Mouse (Mus musculus) liver, embryonic 15.5 days (tissue): ENCODE results near the gene Rhot1. TPM values are rescaled to one million over a fixed set of nuclear protein-coding genes. Genes with fewer than 3 reads are reported as not detected.
A peak's percentile ranks its signal among the peaks of the same experiment; 100 is the strongest.
"Not testable (repeated sequence)": the region's sequence is repeated elsewhere in the genome, so short reads cannot be mapped to it uniquely, and the experiment has no call there.

Experiments used
- ATAC-seq: fragments of 200-750 bp; cut with Nextera tagmentation; 2 replicates; pipeline ENCODE4 v1.8.0; 2017; ENCODE audit warnings: moderate number of reproducible peaks, mild to moderate bottlenecking, moderate library complexity; ENCODE audit not compliant: insufficient read depth
- H3K27ac ChIP-seq: fragments of 300-500 bp; sonication (generic); replicated peaks from 2 replicates; pipeline ENCODE4 v1.5.1; 2015; ENCODE audit warnings: mild to moderate bottlenecking, inconsistent platforms
- H3K27me3 ChIP-seq: fragments of 300-500 bp; sonication (generic); 2 replicates; pipeline ENCODE4 v1.6.1; 2015; ENCODE audit warnings: mild to moderate bottlenecking, inconsistent platforms
- H3K36me3 ChIP-seq: fragments of 300-500 bp; sonication (generic); replicated peaks from 2 replicates; pipeline ENCODE4 v1.6.1; 2015; ENCODE audit warnings: moderate library complexity, mild to moderate bottlenecking, inconsistent platforms
- H3K4me1 ChIP-seq: fragments of 300-500 bp; sonication (generic); replicated peaks from 2 replicates; pipeline ENCODE4 v1.6.1; 2015; ENCODE audit warnings: inconsistent platforms
- H3K4me2 ChIP-seq: fragments of 300-500 bp; sonication (generic); 2 replicates; pipeline ENCODE4 v1.6.1; 2015; ENCODE audit warnings: moderate library complexity, mild to moderate bottlenecking, inconsistent platforms
- H3K4me3 ChIP-seq: fragments of 300-500 bp; sonication (generic); replicated peaks from 2 replicates; pipeline ENCODE4 v1.5.1; 2015; ENCODE audit warnings: mild to moderate bottlenecking, inconsistent platforms
- H3K9ac ChIP-seq: fragments of 300-500 bp; sonication (generic); 2 replicates; pipeline ENCODE4 v1.6.1; 2015; ENCODE audit warnings: moderate library complexity, mild to moderate bottlenecking, inconsistent platforms
- H3K9me3 ChIP-seq: fragments of 300-500 bp; sonication (generic); replicated peaks from 2 replicates; pipeline ENCODE4 v1.6.1; 2016; ENCODE audit warnings: inconsistent platforms
- WGBS: fragments of 180-500 bp; shearing (Covaris S2); methylation state at CpG from one replicate; pipeline ENCODE4 v1.1.7; 2015; ENCODE audit warnings: mixed read lengths; ENCODE audit not compliant: insufficient replicate concordance; 5-methylcytosine and 5-hydroxymethylcytosine counted together
- polyA plus RNA-seq: library from polyadenylated mRNA; unstranded; fragments of >200 nt; fragmentation: Nextera tagmentation; extraction: Ambion mirVana; gene quantifications from 2 replicates; pipeline ENCODE4 v1.2.1, GENCODE M21; 2015

Gene Rhot1
- polyA plus RNA-seq, 1 experiment from 2014 or later, result 21.5 TPM

- Histone ChIP-seq H3K4me3 (no peak overlapping the region), H3K36me3 (peaks cover 12% of the 10 kb centered on the region), H3K27ac (no peak overlapping the region), H3K9ac (no peak overlapping the region), H3K4me2 (no peak overlapping the region), H3K27me3 (no peaks in the 10 kb centered on the region), H3K4me1 (no peaks in the 10 kb centered on the region), H3K9me3 (no peaks in the 10 kb centered on the region; the same call in 1 of the 2 replicates)
- WGBS, result 60% methylated on average over 3 of the region's 3 CpGs
- peak; percentile 47 for ATAC-seq
Observed at GRCm38 (mm10) chr11:80199316-80199715, 9.5 kb upstream of the Rhot1 start.

GRCm38 (mm10) chr11:80199773-80200172, 9.0 kb upstream of the Rhot1 start:
- no peak overlapping the region for H3K9ac ChIP-seq
- no peaks in the 10 kb centered on the region for H3K27me3 ChIP-seq
- H3K4me3 ChIP-seq, result no peak overlapping the region
- WGBS, result 80% methylated on average over 2 of the region's 2 CpGs
- H3K9me3 ChIP-seq, result no peaks in the 10 kb centered on the region
- no peak for ATAC-seq
- no peak overlapping the region for H3K27ac ChIP-seq
- H3K4me2 ChIP-seq, result no peak overlapping the region
- no peaks in the 10 kb centered on the region for H3K4me1 ChIP-seq
- peaks cover 8% of the 10 kb centered on the region for H3K36me3 ChIP-seq

- H3K27ac ChIP-seq, result no peak overlapping the region
- 63% methylated on average over 1 of the region's 1 CpGs for WGBS
- no peak overlapping the region for H3K9ac ChIP-seq
- no peak for ATAC-seq
- no peaks in the 10 kb centered on the region for H3K9me3 ChIP-seq
- H3K36me3 ChIP-seq, result 0 out of 2 replicates have a peak, but pooled peaks cover 3% of the 10 kb centered on the region
- no peaks in the 10 kb centered on the region for H3K4me1 ChIP-seq
- no peak overlapping the region for H3K4me2 ChIP-seq
- H3K4me3 ChIP-seq, result no peak overlapping the region
- H3K27me3 ChIP-seq, result no peaks in the 10 kb centered on the region
Observed at GRCm38 (mm10) chr11:80200326-80200725, 8.5 kb upstream of the Rhot1 start.

- H3K4me2 ChIP-seq, result no peak overlapping the region
- H3K27me3 ChIP-seq, result no peaks in the 10 kb centered on the region
Observed at GRCm38 (mm10) chr11:80202296-80202695, 6.5 kb upstream of the Rhot1 start.

GRCm38 (mm10) chr11:80204037-80204436, 4.8 kb upstream of the Rhot1 start:
- no peak overlapping the region for H3K27ac ChIP-seq
- WGBS, result 64% methylated on average over 3 of the region's 3 CpGs
- H3K36me3 ChIP-seq, result no peaks in the 10 kb centered on the region
- H3K9me3 ChIP-seq, result no peaks in the 10 kb centered on the region
- H3K9ac ChIP-seq, result no peak overlapping the region
- no peaks in the 10 kb centered on the region for H3K27me3 ChIP-seq
- H3K4me1 ChIP-seq, result peaks cover 5% of the 10 kb centered on the region
- no peak overlapping the region for H3K4me2 ChIP-seq
- no peak overlapping the region for H3K4me3 ChIP-seq
- ATAC-seq, result no peak

More at GRCm38 (mm10) chr11:80202296-80202695, 6.5 kb upstream of the Rhot1 start:
- 0 out of 2 replicates have a peak overlapping the region, but pooled peaks have one; percentile 39 for H3K27ac ChIP-seq
- H3K9me3 ChIP-seq, result no peaks in the 10 kb centered on the region
- H3K4me3 ChIP-seq, result no peak overlapping the region
- no peak overlapping the region for H3K9ac ChIP-seq
- H3K36me3 ChIP-seq, result no peaks in the 10 kb centered on the region
- H3K4me1 ChIP-seq, result no peaks in the 10 kb centered on the region
- 65% methylated on average over 6 of the region's 6 CpGs for WGBS
- ATAC-seq, result no peak

- H3K27ac ChIP-seq, result no peak overlapping the region
- peaks cover 7% of the 10 kb centered on the region for H3K4me1 ChIP-seq
- no peaks in the 10 kb centered on the region for H3K9me3 ChIP-seq
- H3K36me3 ChIP-seq, result no peaks in the 10 kb centered on the region
- no peak for ATAC-seq
- no peak overlapping the region for H3K9ac ChIP-seq
- no peak overlapping the region for H3K4me3 ChIP-seq
- H3K4me2 ChIP-seq, result no peak overlapping the region
- no peaks in the 10 kb centered on the region for H3K27me3 ChIP-seq
- WGBS, result 49% methylated on average over 5 of the region's 5 CpGs
Observed at GRCm38 (mm10) chr11:80204941-80205340, 3.9 kb upstream of the Rhot1 start.

- Histone ChIP-seq H3K27ac (no peak overlapping the region), H3K4me1 (peaks cover 27% of the 10 kb centered on the region), H3K4me2 (peak overlapping the region; percentile 88), H3K9ac (no peak overlapping the region), H3K9me3 (no peaks in the 10 kb centered on the region), H3K36me3 (no peaks in the 10 kb centered on the region), H3K4me3 (peak overlapping the region; percentile 89), H3K27me3 (no peaks in the 10 kb centered on the region)
- 35% methylated on average over 7 of the region's 7 CpGs for WGBS
- no peak for ATAC-seq
Observed at GRCm38 (mm10) chr11:80208465-80208859, 357 bp upstream of the Rhot1 start.

GRCm38 (mm10) chr11:80210321-80210720, 1.5 kb downstream of the Rhot1 start:
- no peak for ATAC-seq
- Histone ChIP-seq H3K36me3 (peaks cover 12% of the 10 kb centered on the region), H3K4me3 (peak overlapping the region; percentile 89), H3K27me3 (no peaks in the 10 kb centered on the region), H3K9ac (peak overlapping the region; percentile 47), H3K9me3 (no peaks in the 10 kb centered on the region), H3K4me1 (peaks cover 31% of the 10 kb centered on the region), H3K4me2 (peak overlapping the region; percentile 88), H3K27ac (peak overlapping the region; percentile 95; the same call in 1 of the 2 replicates)
- WGBS, result 9% methylated on average over 6 of the region's 6 CpGs

- 73% methylated on average over 2 of the region's 2 CpGs for WGBS
- H3K4me2 ChIP-seq, result no peak overlapping the region
- ATAC-seq, result no peak
Observed at GRCm38 (mm10) chr11:80212282-80212681, 3.5 kb downstream of the Rhot1 start.

GRCm38 (mm10) chr11:80215291-80215690, 6.5 kb downstream of the Rhot1 start:
- Histone ChIP-seq H3K4me2 (no peak overlapping the region), H3K9me3 (no peaks in the 10 kb centered on the region), H3K27ac (no peak overlapping the region), H3K27me3 (no peaks in the 10 kb centered on the region), H3K36me3 (peaks cover 12% of the 10 kb centered on the region), H3K4me1 (peaks cover 31% of the 10 kb centered on the region), H3K4me3 (no peak overlapping the region), H3K9ac (no peak overlapping the region)
- no peak for ATAC-seq
- 57% methylated on average over 3 of the region's 3 CpGs for WGBS

More at GRCm38 (mm10) chr11:80212282-80212681, 3.5 kb downstream of the Rhot1 start:
- Histone ChIP-seq H3K9me3 (no peaks in the 10 kb centered on the region), H3K27me3 (no peaks in the 10 kb centered on the region), H3K27ac (no peak overlapping the region), H3K4me1 (peaks cover 34% of the 10 kb centered on the region), H3K4me3 (no peak overlapping the region), H3K9ac (no peak overlapping the region), H3K36me3 (peaks cover 12% of the 10 kb centered on the region)

- no peaks in the 10 kb centered on the region for H3K27me3 ChIP-seq
- ATAC-seq, result no peak; the same call in 1 of the 2 replicates
- peaks cover 14% of the 10 kb centered on the region for H3K4me1 ChIP-seq
- peaks cover 37% of the 10 kb centered on the region for H3K36me3 ChIP-seq
- H3K27ac ChIP-seq, result no peak overlapping the region
- 69% methylated on average over 11 of the region's 11 CpGs for WGBS
- no peak overlapping the region for H3K9ac ChIP-seq
- H3K9me3 ChIP-seq, result no peaks in the 10 kb centered on the region
- H3K4me3 ChIP-seq, result no peak overlapping the region
- no peak overlapping the region for H3K4me2 ChIP-seq
Observed at GRCm38 (mm10) chr11:80218657-80219293, 10.0 kb downstream of the Rhot1 start.

GRCm38 (mm10) chr11:80230066-80230465, 21.2 kb downstream of the Rhot1 start:
- not testable (repeated sequence) for H3K9me3 ChIP-seq, H3K4me2 ChIP-seq, H3K27me3 ChIP-seq, H3K9ac ChIP-seq, H3K27ac ChIP-seq, H3K4me1 ChIP-seq, H3K4me3 ChIP-seq, ATAC-seq
- WGBS, result 72% methylated on average over 5 of the region's 5 CpGs
- peaks cover 59% of the 10 kb centered on the region for H3K36me3 ChIP-seq
